Mouse (Mus musculus) right cerebral cortex, adult 18-20 months (tissue): ENCODE data around the gene Zranb1.

Source experiments
- DNase-seq: peaks from one replicate; pipeline ENCODE4 v3.0.0; 2022; ENCODE audit warnings: mixed read lengths

Gene Zranb1

GRCm38 (mm10) chr7:133005772-133006171 lies 74.8 kb downstream of the Zranb1 start:
- no peak for DNase-seq

GRCm38 (mm10) chr7:133007343-133007742 lies 76.4 kb downstream of the Zranb1 start:
- no peak for DNase-seq

GRCm38 (mm10) chr7:133008663-133009062 lies 77.7 kb downstream of the Zranb1 start:
- DNase-seq, result no peak

GRCm38 (mm10) chr7:133009676-133010075 lies 78.7 kb downstream of the Zranb1 start:
- no peak for DNase-seq

- DNase-seq, result no peak
Measured at GRCm38 (mm10) chr7:133010477-133010876, 79.5 kb downstream of the Zranb1 start.

GRCm38 (mm10) chr7:133011191-133011590 lies 80.2 kb downstream of the Zranb1 start:
- DNase-seq, result peak; percentile 29

- DNase-seq, result no peak
Measured at GRCm38 (mm10) chr7:133011611-133012010, 80.7 kb downstream of the Zranb1 start.

GRCm38 (mm10) chr7:133012637-133013366 lies 81.9 kb downstream of the Zranb1 start:
- peak; percentile 81 for DNase-seq

GRCm38 (mm10) chr7:133013923-133014322 lies 83.0 kb downstream of the Zranb1 start:
- DNase-seq, result no peak

GRCm38 (mm10) chr7:133014631-133015030 lies 83.7 kb downstream of the Zranb1 start:
- no peak for DNase-seq

GRCm38 (mm10) chr7:133015416-133016070 lies 84.6 kb downstream of the Zranb1 start:
- DNase-seq, result no peak

GRCm38 (mm10) chr7:133018961-133019360 lies 88.0 kb downstream of the Zranb1 start:
- DNase-seq, result no peak

GRCm38 (mm10) chr7:133019481-133020020 lies 88.6 kb downstream of the Zranb1 start:
- DNase-seq, result no peak

GRCm38 (mm10) chr7:133024694-133025093 lies 93.8 kb downstream of the Zranb1 start:
- no peak for DNase-seq

- DNase-seq, result no peak
Measured at GRCm38 (mm10) chr7:133027930-133028329, 97.0 kb downstream of the Zranb1 start.

GRCm38 (mm10) chr7:133029004-133029403 lies 98.1 kb downstream of the Zranb1 start:
- no peak for DNase-seq

- no peak for DNase-seq
Measured at GRCm38 (mm10) chr7:133029496-133030047, 98.6 kb downstream of the Zranb1 start.

- DNase-seq, result peak; percentile 50
Measured at GRCm38 (mm10) chr7:133032589-133033203, 101.8 kb downstream of the Zranb1 start.

GRCm38 (mm10) chr7:133035901-133036300 lies 105.0 kb downstream of the Zranb1 start:
- DNase-seq, result no peak
